Mouse (Mus musculus) C2C12 (cell line): ENCODE data around the gene Csta1.
"Not testable (repeated sequence)": the region's sequence is repeated elsewhere in the genome, so short reads cannot be mapped to it uniquely, and the experiment has no call there.

Experiments used
- CEBPB ChIP-seq: IDR thresholded peaks from one replicate; pipeline ENCODE4 v1.6.1; 2011; ENCODE audit warnings: low read depth, mild to moderate bottlenecking, control low read depth, moderate library complexity
- CTCF ChIP-seq: IDR thresholded peaks from one replicate; pipeline ENCODE4 v1.5.1; 2011; ENCODE audit not compliant: control insufficient read depth, insufficient read depth, insufficient read length
- MAX ChIP-seq: IDR thresholded peaks from one replicate; pipeline ENCODE4 v1.6.1; 2011; ENCODE audit warnings: mild to moderate bottlenecking, control low read depth
- MYOG ChIP-seq: IDR thresholded peaks from one replicate; pipeline ENCODE4 v1.6.1; 2011; ENCODE audit not compliant: control insufficient read depth, insufficient read length; ENCODE audit errors: extremely low read depth

DNA sequence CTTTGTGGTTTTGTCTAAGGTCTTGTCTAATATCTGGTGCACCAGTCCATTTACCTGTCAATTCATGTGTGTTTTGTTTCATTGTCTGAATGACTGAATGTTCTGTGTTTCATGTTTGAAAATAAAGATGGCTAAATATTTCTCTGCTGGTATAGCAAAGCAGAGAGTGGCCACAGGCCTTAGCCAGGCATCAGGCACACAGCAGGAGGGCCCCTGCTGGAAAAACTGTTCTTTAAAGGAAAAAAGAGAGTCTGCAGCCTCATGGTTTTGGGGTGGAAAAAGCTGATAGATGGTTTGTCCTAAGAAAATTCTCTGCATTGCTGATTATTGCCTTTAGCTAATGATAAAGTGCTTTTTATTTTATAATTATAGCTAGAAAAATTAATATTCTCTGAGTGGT lies 19.6 kb downstream of the Csta1 start:
- not testable (repeated sequence) for TF ChIP-seq CTCF, CEBPB, MYOG, MAX
